ENCODE assay signal across 12 mouse cellular contexts in genomic region chr17:29498028-29498427, GRCm38 (mm10). TPM values are rescaled to one million over a fixed set of nuclear protein-coding genes. Genes with fewer than 3 reads are reported as not detected.
A peak's percentile ranks its signal among the peaks of the same experiment; 100 is the strongest.
DNase-seq lines count a peak whose midpoint lies in the region; ATAC-seq and TF ChIP-seq lines count a peak whose summit lies in the region.
"Had no signal": no experiment of that assay in that cellular context is flagged by ENCODE, and none has a peak within 500 bp of the region (broad histone marks: within the 10 kb centered on the region; RNA-seq: fewer than 3 reads in every experiment).

No protein-coding gene starts in this region.

- TF ChIP-seq CTCF in heart, adult 2 months (IDR thresholded peaks at IDR 0.05), result no peak
- no peak for TF ChIP-seq CTCF in liver, embryonic 14.5 days (IDR thresholded peaks at IDR 0.05; ENCODE audit: low read depth)

- DNase-seq in heart, adult 2 months, result peak; percentile 35 to 61
- no peak for DNase-seq in heart, postnatal 4 days
- DNase-seq in 416B (ENCODE audit: low read depth), result peak; percentile 99
- no peak for DNase-seq in liver, embryonic 14.5 days (ENCODE audit: low read depth in 3 of 3, low spot score in 3 of 3)
- DNase-seq in cerebellum, adult 9-10 months, result no peak
- DNase-seq: adrenal gland, postnatal 25 days had no signal

- H3K79me2 ChIP-seq in heart, adult 2 months (replicated peaks; ENCODE audit: control insufficient read depth, insufficient read depth, low read length), result no peaks in the 10 kb centered on the region

- H3K36me3 ChIP-seq in heart, adult 2 months (ENCODE audit: control insufficient read depth, insufficient read depth, low read length), result peaks cover 11% of the 10 kb centered on the region
- peaks cover 14% of the 10 kb centered on the region for H3K36me3 ChIP-seq in embryonic facial prominence, embryonic 13.5 days
- peaks cover 35% of the 10 kb centered on the region for H3K36me3 ChIP-seq in liver, embryonic 14.5 days (replicated peaks; ENCODE audit: control insufficient read depth, insufficient read depth, low read depth)
- peaks cover 11% of the 10 kb centered on the region for H3K36me3 ChIP-seq in hindbrain, embryonic 13.5 days
- peaks cover 12% of the 10 kb centered on the region; the same call in 1 of the 2 replicates for H3K36me3 ChIP-seq in kidney, embryonic 16.5 days (ENCODE audit: insufficient read depth, low read length)

- no peak overlapping the region for H3K4me3 ChIP-seq in heart, adult 2 months
- no peak overlapping the region for H3K4me3 ChIP-seq in embryonic facial prominence, embryonic 13.5 days
- H3K4me3 ChIP-seq in liver, embryonic 14.5 days (ENCODE audit: insufficient read depth in 1 of 2, low read depth in 2 of 2, low read length in 2 of 2), result no peak overlapping the region
- H3K4me3 ChIP-seq in hindbrain, embryonic 13.5 days, result no peak overlapping the region
- H3K4me3 ChIP-seq in kidney, embryonic 16.5 days (ENCODE audit: low read length), result no peak overlapping the region
- H3K4me3 ChIP-seq: limb, embryonic 13.5 days had no signal

- ATAC-seq in embryonic facial prominence, embryonic 13.5 days (ENCODE audit: insufficient number of reproducible peaks, insufficient read depth, low FRiP score, low TSS enrichment, low read depth), result no peak
- no peak for ATAC-seq in liver, embryonic 14.5 days (ENCODE audit: insufficient read depth)
- ATAC-seq in hindbrain, embryonic 13.5 days (ENCODE audit: low FRiP score), result no peak
- ATAC-seq in kidney, embryonic 16.5 days (ENCODE audit: low FRiP score, low TSS enrichment), result no peak

- no peak for TF ChIP-seq EP300 in heart, adult 2 months (IDR thresholded peaks at IDR 0.05; ENCODE audit: insufficient read depth, low read depth, low read length)
- no peak for TF ChIP-seq EP300 in liver, embryonic 14.5 days (IDR thresholded peaks at IDR 0.05; ENCODE audit: low read depth)

- no peaks in the 10 kb centered on the region for H3K27me3 ChIP-seq in heart, adult 2 months (ENCODE audit: control insufficient read depth, insufficient read depth, low read length)
- H3K27me3 ChIP-seq in embryonic facial prominence, embryonic 13.5 days, result no peaks in the 10 kb centered on the region
- no peaks in the 10 kb centered on the region for H3K27me3 ChIP-seq in liver, embryonic 14.5 days (ENCODE audit: control insufficient read depth, insufficient read depth, low read length)
- 0 out of 2 replicates have a peak, but pooled peaks cover 4% of the 10 kb centered on the region for H3K27me3 ChIP-seq in hindbrain, embryonic 13.5 days
- H3K27me3 ChIP-seq in kidney, embryonic 16.5 days (ENCODE audit: insufficient read depth, low read length), result no peaks in the 10 kb centered on the region

- no peaks in the 10 kb centered on the region for H3K9me3 ChIP-seq in embryonic facial prominence, embryonic 13.5 days
- H3K9me3 ChIP-seq in liver, embryonic 14.5 days (ENCODE audit: control insufficient read depth, low read length), result no peaks in the 10 kb centered on the region
- H3K9me3 ChIP-seq in hindbrain, embryonic 13.5 days, result no peaks in the 10 kb centered on the region
- H3K9me3 ChIP-seq in kidney, embryonic 16.5 days (ENCODE audit: low read length), result no peaks in the 10 kb centered on the region
- H3K9me3 ChIP-seq: limb, embryonic 13.5 days had no signal

- no peak for TF ChIP-seq POLR2A in heart, adult 2 months (IDR thresholded peaks at IDR 0.05; ENCODE audit: insufficient read depth, low read depth, low read length)

- no peak overlapping the region for H3K9ac ChIP-seq in heart, adult 2 months (ENCODE audit: low read depth, low read length)
- H3K9ac ChIP-seq in embryonic facial prominence, embryonic 13.5 days, result no peak overlapping the region
- peak overlapping the region; percentile 72 for H3K9ac ChIP-seq in liver, embryonic 14.5 days (replicated peaks)
- H3K9ac ChIP-seq in hindbrain, embryonic 13.5 days, result no peak overlapping the region
- no peak overlapping the region for H3K9ac ChIP-seq in kidney, embryonic 16.5 days (replicated peaks; ENCODE audit: low read length)
- H3K9ac ChIP-seq: limb, embryonic 13.5 days had no signal

- 18% methylated on average over 4 of the region's 4 CpGs for WGBS in heart, adult 2 months
- WGBS in embryonic facial prominence, embryonic 13.5 days, result 37% methylated on average over 4 of the region's 4 CpGs
- 18% methylated on average over 4 of the region's 4 CpGs for WGBS in liver, embryonic 14.5 days (ENCODE audit: insufficient replicate concordance)
- WGBS in hindbrain, embryonic 13.5 days, result 70% methylated on average over 4 of the region's 4 CpGs
- 52% methylated on average over 4 of the region's 4 CpGs for WGBS in kidney, embryonic 16.5 days

- no peak overlapping the region for H3K4me2 ChIP-seq in embryonic facial prominence, embryonic 13.5 days
- H3K4me2 ChIP-seq in liver, embryonic 14.5 days (ENCODE audit: low read depth), result peak overlapping the region; percentile 35
- H3K4me2 ChIP-seq in hindbrain, embryonic 13.5 days, result no peak overlapping the region
- H3K4me2 ChIP-seq in kidney, embryonic 16.5 days (replicated peaks; ENCODE audit: low read depth, low read length), result no peak overlapping the region
- H3K4me2 ChIP-seq: limb, embryonic 13.5 days had no signal

- no peak overlapping the region for H3K27ac ChIP-seq in heart, adult 2 months
- H3K27ac ChIP-seq in embryonic facial prominence, embryonic 13.5 days, result peak overlapping the region; percentile 39; the same call in 1 of the 2 replicates
- H3K27ac ChIP-seq in liver, embryonic 14.5 days, result peak overlapping the region; percentile 95
- no peak overlapping the region for H3K27ac ChIP-seq in hindbrain, embryonic 13.5 days
- H3K27ac ChIP-seq in kidney, embryonic 16.5 days (ENCODE audit: low read length), result no peak overlapping the region
- H3K27ac ChIP-seq: limb, embryonic 13.5 days had no signal

- intact Hi-C loops in heart, adult 2 months (cut with DNase I), result no loop called here

- H3K4me1 ChIP-seq in heart, adult 2 months (ENCODE audit: control insufficient read depth, insufficient read depth, low read length), result peaks cover 8% of the 10 kb centered on the region
- peaks cover 29% of the 10 kb centered on the region for H3K4me1 ChIP-seq in embryonic facial prominence, embryonic 13.5 days
- peaks cover 67 to 80% of the 10 kb centered on the region in 2 experiments for H3K4me1 ChIP-seq in liver, embryonic 14.5 days (replicated peaks; ENCODE audit: control insufficient read depth in 2 of 2, insufficient read depth in 2 of 2, low read length in 1 of 2)
- H3K4me1 ChIP-seq in hindbrain, embryonic 13.5 days (replicated peaks), result peaks cover 17% of the 10 kb centered on the region
- peaks cover 17% of the 10 kb centered on the region for H3K4me1 ChIP-seq in kidney, embryonic 16.5 days (ENCODE audit: insufficient read depth, low read length)

RNA-seq across cellular contexts. Expression of gene Pim1, which starts 7.5 kb away (rescaled TPM):
- 10 to 100 TPM; 17.2 to 20.5 TPM for total RNA-seq in heart, adult 2 months (2021)
- polyA plus RNA-seq in heart, adult 2 months (2012; rRNA removed), result 24.6 and 27.9 TPM in 2 replicates
- 10 to 100 TPM; 74.0 to 77.0 TPM for total RNA-seq in heart, postnatal 4 days (2021)
- 16.1 and 17.4 TPM in 2 replicates for polyA plus RNA-seq in embryonic facial prominence, embryonic 13.5 days (2015; fragmentation: Nextera tagmentation; extraction: Ambion mirVana)
- polyA plus RNA-seq in liver, embryonic 14.5 days (2012; rRNA removed), result 61.4 and 64.5 TPM in 2 replicates
- 60.4 and 69.9 TPM in 2 replicates for polyA plus RNA-seq in liver, embryonic 14.5 days (2014; fragmentation: Nextera tagmentation; extraction: Ambion mirVana)
- polyA plus RNA-seq in hindbrain, embryonic 13.5 days (2015; fragmentation: Nextera tagmentation; extraction: Ambion mirVana), result 12.7 and 13.8 TPM in 2 replicates
- polyA plus RNA-seq in kidney, embryonic 16.5 days (2015; fragmentation: Nextera tagmentation; extraction: Ambion mirVana), result 12.5 and 14.5 TPM in 2 replicates

RNA-seq across cellular contexts. Expression of gene Gm17657, which starts 51.4 kb away (rescaled TPM):
- total RNA-seq in heart, adult 2 months (2021), result not detected
- polyA plus RNA-seq in heart, adult 2 months (2012; rRNA removed), result not detected in 2 replicates
- not detected for total RNA-seq in heart, postnatal 4 days (2021)
- polyA plus RNA-seq in embryonic facial prominence, embryonic 13.5 days (2015; fragmentation: Nextera tagmentation; extraction: Ambion mirVana), result not detected in 2 replicates
- not detected in 2 replicates for polyA plus RNA-seq in liver, embryonic 14.5 days (2012; rRNA removed)
- polyA plus RNA-seq in liver, embryonic 14.5 days (2014; fragmentation: Nextera tagmentation; extraction: Ambion mirVana), result not detected in 2 replicates
- polyA plus RNA-seq in hindbrain, embryonic 13.5 days (2015; fragmentation: Nextera tagmentation; extraction: Ambion mirVana), result not detected in 2 replicates
- not detected in 2 replicates for polyA plus RNA-seq in kidney, embryonic 16.5 days (2015; fragmentation: Nextera tagmentation; extraction: Ambion mirVana)
- total RNA-seq: adrenal gland, postnatal 25 days had no signal
- polyA plus RNA-seq: intestine, embryonic 14.5 days; limb, embryonic 13.5 days; neural tube, embryonic 14.5 days had no signal

RNA-seq across cellular contexts. Expression of gene Tbc1d22b, which starts 51.6 kb away (rescaled TPM):
- 10 to 100 TPM; 12.8 to 13.8 TPM for total RNA-seq in heart, adult 2 months (2021)
- 15.3 and 16.9 TPM in 2 replicates for polyA plus RNA-seq in heart, adult 2 months (2012; rRNA removed)
- total RNA-seq in heart, postnatal 4 days (2021), result 10 to 100 TPM; 15.6 to 16.1 TPM
- 14.8 and 16.4 TPM in 2 replicates for polyA plus RNA-seq in embryonic facial prominence, embryonic 13.5 days (2015; fragmentation: Nextera tagmentation; extraction: Ambion mirVana)
- 3.3 and 3.6 TPM in 2 replicates for polyA plus RNA-seq in liver, embryonic 14.5 days (2012; rRNA removed)
- polyA plus RNA-seq in liver, embryonic 14.5 days (2014; fragmentation: Nextera tagmentation; extraction: Ambion mirVana), result 2.3 and 2.9 TPM in 2 replicates
- polyA plus RNA-seq in hindbrain, embryonic 13.5 days (2015; fragmentation: Nextera tagmentation; extraction: Ambion mirVana), result 22.1 and 22.8 TPM in 2 replicates
- 16.7 and 19.1 TPM in 2 replicates for polyA plus RNA-seq in kidney, embryonic 16.5 days (2015; fragmentation: Nextera tagmentation; extraction: Ambion mirVana)

RNA-seq across cellular contexts. Expression of gene Tmem217, which starts 54.2 kb away (rescaled TPM):
- not detected for total RNA-seq in heart, adult 2 months (2021)
- 0.47 TPM in 1 of 2 replicates, not detected in the other for polyA plus RNA-seq in heart, adult 2 months (2012; rRNA removed)
- total RNA-seq in heart, postnatal 4 days (2021), result not detected
- polyA plus RNA-seq in embryonic facial prominence, embryonic 13.5 days (2015; fragmentation: Nextera tagmentation; extraction: Ambion mirVana), result 1.8 and 2.3 TPM in 2 replicates
- 0.09 TPM in 1 of 2 replicates, not detected in the other for polyA plus RNA-seq in liver, embryonic 14.5 days (2012; rRNA removed)
- polyA plus RNA-seq in liver, embryonic 14.5 days (2014; fragmentation: Nextera tagmentation; extraction: Ambion mirVana), result not detected in 2 replicates
- polyA plus RNA-seq in hindbrain, embryonic 13.5 days (2015; fragmentation: Nextera tagmentation; extraction: Ambion mirVana), result 1.6 and 1.8 TPM in 2 replicates
- 0.79 and 0.89 TPM in 2 replicates for polyA plus RNA-seq in kidney, embryonic 16.5 days (2015; fragmentation: Nextera tagmentation; extraction: Ambion mirVana)

Comparison
In these comparisons a context has a peak if more than half of its experiments do, and no peak if none do; other contexts are left out.
1. DNase-seq: peak in heart, adult 2 months (2 of 2) and 416B (single experiment); none in heart, postnatal 4 days (single experiment), liver, embryonic 14.5 days (0 of 3) and cerebellum, adult 9-10 months (single experiment).
2. H3K27ac ChIP-seq: peak in embryonic facial prominence, embryonic 13.5 days (single experiment) and liver, embryonic 14.5 days (single experiment); none in heart, adult 2 months (single experiment), hindbrain, embryonic 13.5 days (single experiment) and kidney, embryonic 16.5 days (single experiment).